Mouse (Mus musculus) CH12.LX (cell line): ENCODE measurements around the gene Asz1. TPM values are rescaled to one million over a fixed set of nuclear protein-coding genes. Genes with fewer than 3 reads are reported as not detected.

Experiments used
- DNase-seq: peaks from one replicate; pipeline ENCODE4 v3.0.0-alpha.2; 2013; ENCODE audit errors: extremely low read depth
- H3K27ac ChIP-seq: 2 replicates; pipeline ENCODE4 v1.5.1; 2012; ENCODE audit warnings: low read depth, mild to moderate bottlenecking, control low read depth, moderate library complexity; ENCODE audit not compliant: insufficient read depth
- H3K27me3 ChIP-seq: replicated peaks from 2 replicates; pipeline ENCODE3; 2012; ENCODE audit warnings: inconsistent platforms
- H3K36me3 ChIP-seq, 2 experiments: replicated peaks in 1 of 2; 2 replicates each; pipeline versions ENCODE3 to v1.6.1; 2012; ENCODE audit warnings: inconsistent platforms in 1 of 2, low read length in 1 of 2, mild to moderate bottlenecking in 1 of 2, mixed read lengths in 1 of 2, moderate library complexity in 1 of 2; ENCODE audit not compliant: control insufficient read depth in 1 of 2, insufficient read depth in 1 of 2
- H3K4me1 ChIP-seq, 2 experiments: 2 replicates each; pipeline ENCODE4 v1.6.1; 2012; ENCODE audit warnings: inconsistent platforms in 1 of 2, moderate library complexity in 1 of 2; ENCODE audit not compliant: insufficient read depth in 2 of 2, control insufficient read depth in 1 of 2
- H3K4me2 ChIP-seq: 2 replicates; pipeline ENCODE4 v1.6.1; 2012; ENCODE audit warnings: low read depth, mild to moderate bottlenecking, control low read depth; ENCODE audit not compliant: poor library complexity, insufficient read depth, severe bottlenecking
- H3K4me3 ChIP-seq, 3 experiments: fragments of 150-350 bp in 1 of 3; sonication (generic) in 1 of 3; replicated peaks in 1 of 3; 2 replicates each; pipeline versions ENCODE3 to v1.5.1; 2011 to 2012; ENCODE audit warnings: low read depth in 2 of 3, low read length in 2 of 3, mild to moderate bottlenecking in 2 of 3, moderate library complexity in 2 of 3, control low read depth in 1 of 3, improper control_type of control experiment in 1 of 3, inconsistent platforms in 1 of 3, mixed read lengths in 1 of 3; ENCODE audit not compliant: poor library complexity in 1 of 3
- H3K79me2 ChIP-seq: replicated peaks from 2 replicates; pipeline ENCODE4 v1.6.1; 2012; ENCODE audit warnings: mild to moderate bottlenecking, moderate library complexity; ENCODE audit not compliant: control insufficient read depth, poor library complexity, insufficient read depth, severe bottlenecking; ENCODE audit errors: extremely low read depth
- H3K9ac ChIP-seq: 2 replicates; pipeline ENCODE4 v1.6.1; 2012; ENCODE audit warnings: low read depth, mild to moderate bottlenecking, control low read depth, moderate library complexity; ENCODE audit not compliant: insufficient read depth
- H3K9me3 ChIP-seq: replicated peaks from 2 replicates; pipeline ENCODE3; 2012; ENCODE audit warnings: low read length, inconsistent platforms, mixed read lengths
- BHLHE40 ChIP-seq: IDR thresholded peaks from 2 replicates; pipeline ENCODE4 v1.6.1; 2011; ENCODE audit warnings: mild to moderate bottlenecking, low read depth, low read length, improper control_type of control experiment
- ELF1 ChIP-seq: IDR thresholded peaks from 2 replicates; pipeline ENCODE4 v1.6.1; 2014; ENCODE audit warnings: low read depth, mild to moderate bottlenecking, inconsistent platforms, low read length, improper control_type of control experiment
- EP300 ChIP-seq: IDR thresholded peaks from 2 replicates; pipeline ENCODE4 v1.6.1; 2011; ENCODE audit warnings: low read length, improper control_type of control experiment
- HCFC1 ChIP-seq: IDR thresholded peaks from 2 replicates; pipeline ENCODE4 v1.6.1; 2012; ENCODE audit warnings: low read depth, mild to moderate bottlenecking, inconsistent platforms, low read length, improper control_type of control experiment
- IRF4 ChIP-seq: IDR thresholded peaks from 2 replicates; pipeline ENCODE4 v1.6.1; 2014; ENCODE audit warnings: low read depth, mild to moderate bottlenecking, inconsistent platforms, low read length, improper control_type of control experiment
- JUN ChIP-seq: IDR thresholded peaks from 2 replicates; pipeline ENCODE4 v1.6.1; 2011; ENCODE audit warnings: low read depth, mild to moderate bottlenecking, low read length, improper control_type of control experiment, moderate library complexity; ENCODE audit not compliant: insufficient read depth
- JUND ChIP-seq: conservative IDR thresholded peaks from 2 replicates; pipeline ENCODE4 v1.6.1; 2011; ENCODE audit warnings: low read depth, low read length, improper control_type of control experiment
- KAT2A ChIP-seq: IDR thresholded peaks from 2 replicates; pipeline ENCODE4 v1.6.1; 2012; ENCODE audit warnings: low read length, improper control_type of control experiment, inconsistent platforms; ENCODE audit not compliant: insufficient replicate concordance
- MAFK ChIP-seq: IDR thresholded peaks from 2 replicates; pipeline ENCODE4 v1.6.1; 2011; ENCODE audit warnings: low read length, improper control_type of control experiment; ENCODE audit not compliant: insufficient replicate concordance
- MAX ChIP-seq: IDR thresholded peaks from 2 replicates; pipeline ENCODE4 v1.6.1; 2011; ENCODE audit warnings: low read length, improper control_type of control experiment
- MAZ ChIP-seq: IDR thresholded peaks from 2 replicates; pipeline ENCODE4 v1.6.1; 2012; ENCODE audit warnings: low read depth, mild to moderate bottlenecking, inconsistent platforms, low read length, improper control_type of control experiment, moderate library complexity
- MXI1 ChIP-seq: IDR thresholded peaks from 2 replicates; pipeline ENCODE4 v1.6.1; 2011; ENCODE audit warnings: mild to moderate bottlenecking, low read depth, low read length, improper control_type of control experiment
- MYC ChIP-seq: IDR thresholded peaks from 2 replicates; pipeline ENCODE4 v1.6.1; 2011; ENCODE audit warnings: low read depth, mild to moderate bottlenecking, improper control_type of control experiment, low read length
- NRF1 ChIP-seq: IDR thresholded peaks from 2 replicates; pipeline ENCODE4 v1.6.1; 2014; ENCODE audit warnings: low read depth, mild to moderate bottlenecking, inconsistent platforms, low read length, improper control_type of control experiment, moderate library complexity
- PAX5 ChIP-seq: IDR thresholded peaks from 2 replicates; pipeline ENCODE4 v1.6.1; 2012; ENCODE audit warnings: low read length, inconsistent platforms, mixed read lengths
- POLR2AphosphoS2 ChIP-seq: IDR thresholded peaks from 2 replicates; pipeline ENCODE4 v1.6.1; 2011; ENCODE audit warnings: low read depth, low read length, improper control_type of control experiment
- RAD21 ChIP-seq: IDR thresholded peaks from 2 replicates; pipeline ENCODE4 v1.6.1; 2011; ENCODE audit warnings: low read depth, mild to moderate bottlenecking, low read length, improper control_type of control experiment, moderate library complexity
- SMC3 ChIP-seq: IDR thresholded peaks from 2 replicates; pipeline ENCODE4 v1.6.1; 2011; ENCODE audit warnings: low read depth, low read length, improper control_type of control experiment
- TBP ChIP-seq: conservative IDR thresholded peaks from 2 replicates; pipeline ENCODE4 v1.6.1; 2011; ENCODE audit warnings: low read depth, low read length, improper control_type of control experiment
- UBTF ChIP-seq: IDR thresholded peaks from 2 replicates; pipeline ENCODE4 v1.6.1; 2012; ENCODE audit warnings: low read depth, mild to moderate bottlenecking, inconsistent platforms, low read length, improper control_type of control experiment, moderate library complexity
- ZC3H11A ChIP-seq: IDR thresholded peaks from 2 replicates; pipeline ENCODE4 v1.6.1; 2012; ENCODE audit warnings: low read depth, mild to moderate bottlenecking, inconsistent platforms, low read length, improper control_type of control experiment
- ZMIZ1 ChIP-seq: IDR thresholded peaks from 2 replicates; pipeline ENCODE4 v1.6.1; 2012; ENCODE audit warnings: low read depth, mild to moderate bottlenecking, inconsistent platforms, low read length, improper control_type of control experiment
- ZNF384 ChIP-seq: IDR thresholded peaks from 2 replicates; pipeline ENCODE4 v1.6.1; 2012; ENCODE audit warnings: low read depth, low read length, improper control_type of control experiment, inconsistent platforms
- dilution Hi-C: fragments of 300-500 bp; cut with MboI; formaldehyde crosslinking; loops from 2 replicates; pipeline ENCODE4 v1.14.3; 2020; ENCODE audit warnings: low sequenced_read_pairs; ENCODE audit not compliant: extremely low pct_unique_long_range_greater_than_20kb, extremely low pct_ligation_motif_present
- in situ Hi-C: fragments of 300-500 bp; cut with MboI; formaldehyde crosslinking; loops from 3 replicates; pipeline ENCODE4 v1.14.3; 2019; ENCODE audit warnings: low sequenced_read_pairs, low pct_ligation_motif_present, low pct_unique_long_range_greater_than_20kb, mixed read lengths
- polyA plus RNA-seq: library from polyadenylated mRNA; unstranded; fragments of >175 nt; gene quantifications from 2 replicates; pipeline ENCODE4 v1.2.1, GENCODE M21; 2012; ENCODE audit warnings: low read depth; ENCODE audit not compliant: insufficient read length
- total RNA-seq, 2 experiments: library from RNA; depleted of rRNA; stranded (reverse); fragments of 300-350 nt in 1 of 2; fragments of >200 nt in 1 of 2; gene quantifications; 2 replicates each; pipeline ENCODE4 v1.2.3; 2012 to 2014

Gene Asz1
- total and polyA plus RNA-seq, 3 experiments, result not detected

DNA sequence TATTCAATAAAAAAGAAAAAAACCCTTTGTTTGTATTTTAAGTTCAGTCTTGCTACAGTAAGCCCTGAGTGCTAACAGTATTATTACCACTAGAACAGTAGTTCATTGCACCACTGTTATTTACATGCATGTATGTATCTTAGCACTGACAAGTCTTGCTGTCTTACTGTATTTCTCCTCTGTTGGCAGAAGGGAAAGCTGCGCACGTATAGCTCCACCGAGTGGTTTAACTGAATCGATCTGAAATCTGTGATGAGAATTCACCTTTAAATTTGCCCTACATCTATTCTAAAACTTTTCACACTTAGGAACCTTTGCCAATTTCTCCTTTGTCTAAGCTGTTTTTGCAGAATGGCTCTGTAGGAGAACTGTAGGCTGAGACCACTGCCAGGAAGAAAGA lies 64.6 kb downstream of the Asz1 start:
- H3K4me1 ChIP-seq, result no peaks in the 10 kb centered on the region
- no peak for TF ChIP-seq IRF4
- TF ChIP-seq KAT2A, result no peak
- no peak for TF ChIP-seq BHLHE40
- TF ChIP-seq, all 38 proteins: peak for 0
- Histone ChIP-seq H3K9ac (no peak overlapping the region), H3K4me3 (no peak overlapping the region), H3K4me2 (no peak overlapping the region), H3K27me3 (no peaks in the 10 kb centered on the region), H3K9me3 (no peaks in the 10 kb centered on the region), H3K79me2 (no peaks in the 10 kb centered on the region), H3K27ac (no peak overlapping the region), H3K36me3 (no peaks in the 10 kb centered on the region)
- in situ Hi-C loops (no loop called here), dilution Hi-C loops (no loop called here)
- no peak for DNase-seq

GRCm38 (mm10) chr6:18043172-18043571 lies 65.7 kb downstream of the Asz1 start:
- no peak for TF ChIP-seq KAT2A
- no peak for TF ChIP-seq ELF1
- no peak for TF ChIP-seq NRF1
- no peak for TF ChIP-seq ZMIZ1
- no peak for TF ChIP-seq HCFC1
- no peak for TF ChIP-seq POLR2AphosphoS2
- TF ChIP-seq RAD21, result no peak
- no peak for TF ChIP-seq MYC
- TF ChIP-seq BHLHE40, result no peak
- TF ChIP-seq SMC3, result no peak
- no peak for TF ChIP-seq TBP
- TF ChIP-seq PAX5, result no peak
- no peak for TF ChIP-seq ZC3H11A
- TF ChIP-seq, all 38 proteins: peak for 0
- H3K79me2 ChIP-seq, result no peaks in the 10 kb centered on the region
- no peak overlapping the region for H3K4me3 ChIP-seq
- no peaks in the 10 kb centered on the region for H3K36me3 ChIP-seq
- dilution Hi-C loops (no loop called here), in situ Hi-C loops (no loop called here)
- H3K4me1 ChIP-seq, result no peaks in the 10 kb centered on the region
- DNase-seq, result no peak
- H3K9ac ChIP-seq, result no peak overlapping the region
- no peak overlapping the region for H3K4me2 ChIP-seq
- no peak overlapping the region for H3K27ac ChIP-seq
- no peaks in the 10 kb centered on the region for H3K27me3 ChIP-seq
- H3K9me3 ChIP-seq, result no peaks in the 10 kb centered on the region

- dilution Hi-C loops, result no loop called here
- Histone ChIP-seq H3K4me1 (peaks cover 0 to 2% of the 10 kb centered on the region in 2 experiments; a peak in 1 of 4 replicates), H3K27me3 (no peaks in the 10 kb centered on the region), H3K79me2 (no peaks in the 10 kb centered on the region)
- in situ Hi-C loops, result no loop called here
- no peak for TF ChIP-seq TBP
- no peak for TF ChIP-seq MAX
- TF ChIP-seq EP300, result no peak
- TF ChIP-seq ELF1, result no peak
- TF ChIP-seq UBTF, result no peak
- no peak for TF ChIP-seq NRF1
- TF ChIP-seq ZNF384, result no peak
- TF ChIP-seq KAT2A, result no peak
- no peak for TF ChIP-seq MAZ
- no peak for TF ChIP-seq ZC3H11A
- no peak for TF ChIP-seq HCFC1
- no peak for TF ChIP-seq JUN
- TF ChIP-seq JUND, result no peak
- TF ChIP-seq BHLHE40, result no peak
- no peak for TF ChIP-seq RAD21
- TF ChIP-seq MXI1, result no peak
- no peak for TF ChIP-seq MAFK
- TF ChIP-seq, all 38 proteins: peak for 0
- no peak for DNase-seq
- Histone ChIP-seq H3K36me3 (no peaks in the 10 kb centered on the region), H3K27ac (no peak overlapping the region), H3K9ac (no peak overlapping the region), H3K4me3 (no peak overlapping the region), H3K9me3 (no peaks in the 10 kb centered on the region), H3K4me2 (no peak overlapping the region)
Measured at GRCm38 (mm10) chr6:18032271-18032670, 76.6 kb downstream of the Asz1 start.
